Mouse (Mus musculus) embryo, embryonic 10.5 days (tissue): ENCODE data around the gene Ern2.

ENCODE experiments used
- DNase-seq: peaks from one replicate; pipeline ENCODE4 v3.0.0-alpha.2; 2015; ENCODE audit warnings: low spot score

The Ern2 gene

DNA sequence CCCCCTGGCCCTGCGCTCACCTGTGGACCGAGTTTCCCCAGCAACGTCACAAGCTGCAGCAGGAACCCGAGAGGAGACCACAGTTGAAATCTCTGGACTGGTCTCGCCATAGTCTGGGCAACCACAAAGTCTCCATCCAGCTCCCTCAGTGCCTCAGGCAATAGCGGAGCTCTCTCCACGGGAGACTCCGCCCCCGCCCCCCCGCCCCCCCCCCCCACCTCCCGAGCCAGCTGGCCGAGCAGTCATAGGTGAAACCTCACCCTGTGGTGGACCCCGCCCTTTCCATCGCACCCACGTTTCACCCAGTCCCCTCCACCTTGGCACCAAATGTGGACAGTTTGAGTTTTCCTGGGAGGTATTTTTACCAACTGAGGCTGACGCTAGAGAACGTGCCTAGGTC lies at the start of gene Ern2:
Gene Ern2, minus strand, starts transcription at position 165 of the 400 bp plus-strand sequence.
- DNase-seq = no peak

DNA sequence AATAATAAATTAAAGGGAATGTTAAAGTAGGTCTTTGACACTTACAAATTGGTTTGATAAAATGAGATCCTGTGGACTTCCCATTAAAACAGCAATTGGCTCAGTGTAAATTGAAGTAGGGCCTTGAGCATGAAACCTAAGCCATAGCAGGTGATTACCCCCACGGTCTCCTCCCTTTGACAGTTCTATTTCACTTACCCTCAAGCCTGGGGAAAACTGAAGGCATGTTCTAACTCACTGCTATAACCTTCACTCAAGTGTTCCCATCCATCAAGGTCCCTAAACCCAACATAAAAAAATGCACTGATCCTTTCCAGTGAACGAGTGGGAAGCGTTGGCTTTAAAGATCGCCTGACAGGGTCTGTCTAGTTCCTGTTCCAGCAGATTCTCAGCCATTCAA lies 44.9 kb upstream of the Ern2 start:
- no peak for DNase-seq

DNA sequence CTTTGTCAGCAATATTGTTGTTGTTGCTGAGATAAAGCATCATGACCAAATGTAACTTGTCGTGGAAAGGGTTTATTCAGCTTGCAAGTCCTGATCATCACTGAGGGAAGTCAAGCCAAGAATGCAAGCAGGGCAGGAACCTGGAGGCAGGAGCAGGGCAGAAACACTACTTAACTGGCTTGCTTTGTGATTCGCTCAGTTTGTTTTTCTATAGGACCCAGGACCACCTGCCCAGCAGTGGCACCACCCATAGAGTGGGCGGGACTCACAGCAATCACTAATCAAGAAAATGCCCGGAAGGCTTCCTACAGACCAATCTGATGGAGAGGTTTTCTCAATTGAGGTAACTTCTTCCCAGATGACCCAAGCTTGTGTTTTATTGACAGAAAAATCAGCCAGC lies 43.9 kb upstream of the Ern2 start:
- no peak for DNase-seq

DNA sequence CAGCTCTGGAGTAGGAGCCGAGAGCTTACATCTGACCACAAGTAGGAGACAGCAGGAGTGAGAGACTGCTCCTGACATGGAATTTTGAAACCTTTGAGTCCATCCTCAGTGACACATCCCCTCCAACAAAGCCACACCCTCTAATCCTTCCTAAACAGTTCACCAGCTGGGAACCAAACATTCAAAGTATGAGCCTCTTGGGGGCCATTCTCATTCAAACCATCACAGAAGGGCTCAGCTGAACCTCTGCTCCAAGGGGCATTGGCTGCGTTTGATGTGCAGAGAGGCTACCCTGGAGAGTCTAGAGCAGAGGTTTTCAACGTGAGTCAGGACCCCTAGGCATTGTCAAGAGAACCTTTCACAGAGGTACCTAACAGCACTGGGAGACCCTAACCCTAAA lies 43.3 kb upstream of the Ern2 start:
- no peak for DNase-seq

DNA sequence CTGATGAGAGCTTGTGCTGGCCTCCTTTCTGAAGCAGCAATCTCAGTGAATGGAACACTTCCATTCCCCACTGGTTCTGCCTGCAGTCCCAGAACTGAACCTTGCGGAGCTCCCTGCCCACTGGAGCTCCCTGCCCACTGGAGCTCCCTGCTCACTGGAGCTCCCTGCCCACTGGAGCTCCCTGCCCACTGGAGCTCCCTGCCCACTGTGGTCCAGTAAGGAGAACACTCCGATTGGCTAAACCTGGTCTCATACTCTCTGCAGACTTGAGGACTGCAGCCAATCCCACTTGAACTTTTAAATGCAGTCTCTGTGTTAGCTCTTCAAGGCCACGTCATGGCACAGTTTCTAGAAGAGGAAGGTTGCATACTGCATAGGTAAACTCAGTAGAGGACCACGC lies 40.7 kb upstream of the Ern2 start:
- no peak for DNase-seq

DNA sequence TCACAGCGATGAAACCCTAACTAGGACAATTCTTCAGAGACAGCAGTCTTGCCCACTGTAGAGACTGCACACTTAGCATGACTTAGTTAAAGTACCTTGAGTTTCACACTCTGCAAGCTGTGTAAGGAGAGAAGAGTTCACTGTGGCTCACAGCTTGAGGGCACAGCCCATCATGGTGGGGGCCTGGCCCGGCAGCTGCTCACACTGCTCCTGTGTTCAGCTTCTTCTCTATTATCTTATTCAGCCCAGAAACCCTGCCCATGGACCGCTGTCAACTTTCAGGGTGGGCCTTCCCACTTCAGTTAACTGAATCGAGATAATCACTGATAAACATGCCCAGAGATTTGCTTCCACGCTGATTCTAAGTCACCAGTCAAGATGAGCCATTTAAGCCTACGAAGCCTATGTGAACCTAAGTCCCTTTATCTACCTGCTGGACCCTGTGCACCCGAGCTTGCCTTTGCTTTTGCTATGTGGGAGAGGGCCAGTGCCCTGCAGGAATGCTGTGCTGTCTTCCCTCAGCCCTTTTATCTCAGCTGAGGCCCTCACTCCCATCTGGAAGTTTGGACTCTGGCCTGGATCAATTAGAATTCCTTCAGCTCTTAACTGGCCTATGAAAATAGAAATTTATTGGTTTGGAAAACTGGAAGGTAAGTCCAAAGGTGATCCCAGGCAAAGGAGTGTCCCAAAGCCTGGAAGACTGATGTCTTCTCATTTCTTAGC lies 40.2 kb upstream of the Ern2 start:
- no peak for DNase-seq

DNA sequence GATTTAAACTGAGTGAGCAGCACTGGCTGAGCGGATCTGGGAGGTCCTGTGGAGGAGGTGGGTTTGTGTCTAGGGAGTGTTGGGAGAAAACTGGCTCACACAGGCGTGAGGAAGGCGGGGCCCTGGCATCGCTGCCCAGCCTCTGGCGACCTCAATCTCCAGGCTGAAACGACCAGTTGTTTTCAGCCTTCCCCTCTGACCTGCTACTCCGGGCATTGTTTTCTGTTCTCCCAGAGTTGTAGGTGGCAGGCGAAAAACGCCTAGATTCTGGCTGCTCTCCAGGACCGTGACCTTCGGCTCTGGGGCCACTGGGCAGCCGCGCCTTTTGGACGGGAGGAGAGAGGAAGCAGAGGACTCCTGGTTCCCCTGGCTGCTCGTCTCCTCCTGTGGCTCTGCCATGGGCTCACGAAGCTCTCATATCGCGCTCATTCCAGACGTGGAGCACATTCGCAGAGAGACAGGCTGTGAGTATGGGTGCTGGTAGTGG lies 33.4 kb upstream of the Ern2 start, which contains the start of gene Chp2:
Gene Chp2, plus strand, starts transcription at position 182 of the 487 bp plus-strand sequence.
- DNase-seq = no peak

DNA sequence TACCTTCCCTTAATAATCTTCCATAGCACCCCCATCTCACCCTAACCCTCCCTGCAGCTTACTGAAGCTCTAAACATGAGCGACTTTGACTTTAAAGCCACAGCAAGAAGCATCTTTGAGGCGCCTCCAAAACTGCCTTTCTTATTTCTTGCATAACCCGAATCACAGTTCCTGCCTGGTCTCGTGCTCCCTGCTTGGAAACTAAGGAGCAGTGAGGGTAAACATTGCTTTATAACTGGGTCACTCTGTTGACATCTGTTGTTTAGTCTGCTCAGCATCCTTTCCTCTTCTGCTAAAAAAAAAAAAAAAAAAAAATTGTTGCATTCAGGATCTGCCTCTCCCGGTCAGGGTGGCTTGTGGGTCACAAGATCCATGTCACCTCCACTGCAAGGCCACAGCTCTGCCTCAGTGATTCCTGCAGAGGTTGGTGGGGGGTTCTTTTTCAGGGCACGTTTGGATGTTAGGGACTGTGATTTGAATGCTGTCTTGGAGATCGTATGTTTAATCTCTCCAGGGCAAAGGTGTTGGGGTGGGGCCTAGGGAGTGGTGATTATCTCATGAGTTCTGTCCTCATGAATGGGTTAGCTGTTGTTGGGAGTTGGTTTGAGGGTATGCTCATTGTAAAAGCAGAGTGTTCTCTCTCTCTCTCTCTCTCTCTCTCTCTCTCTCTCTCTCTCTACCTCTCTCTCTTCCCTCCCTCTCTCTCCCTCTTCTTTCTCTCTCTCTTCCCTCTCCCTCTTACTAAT lies 22.4 kb upstream of the Ern2 start:
- DNase-seq = no peak

DNA sequence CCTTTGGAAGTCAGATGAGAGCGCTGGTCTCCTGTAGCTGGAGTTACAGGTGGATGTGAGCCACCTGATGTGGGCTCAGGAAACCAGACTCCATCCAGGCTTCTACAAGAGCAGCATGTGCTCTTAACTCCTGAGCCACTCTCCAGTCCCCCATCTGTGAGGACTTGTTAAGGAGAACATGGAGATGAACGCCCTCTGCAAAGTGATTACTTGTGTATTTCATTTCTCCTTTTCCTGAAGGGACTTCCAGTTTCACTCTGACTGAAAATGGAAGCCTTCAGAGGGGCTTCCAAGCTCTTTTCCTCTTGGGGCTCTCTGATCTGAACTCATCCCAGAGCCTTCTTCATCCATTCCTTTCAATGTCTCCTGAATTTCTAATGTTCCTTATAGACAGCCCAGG lies 20.1 kb upstream of the Ern2 start:
- DNase-seq = no peak

DNA sequence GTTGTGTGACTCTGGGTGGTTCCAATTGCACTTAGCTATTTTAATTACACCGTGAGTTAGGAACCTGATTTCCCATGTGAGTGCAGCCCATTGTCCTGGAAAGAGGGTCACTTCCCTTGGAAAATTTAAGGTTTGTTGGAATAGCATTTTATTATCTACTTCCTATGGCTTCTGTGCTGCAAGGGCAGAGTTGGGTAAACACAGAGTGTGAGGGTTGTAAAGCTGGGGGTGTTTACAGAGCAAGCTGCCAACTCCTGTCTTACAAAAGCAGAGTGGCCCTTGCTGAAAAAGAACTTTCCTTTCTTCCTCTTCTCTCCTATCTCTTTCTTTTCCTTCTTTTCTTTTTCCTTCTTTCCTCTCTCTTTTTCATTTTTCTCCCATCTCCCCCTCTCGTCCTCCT lies 17.9 kb upstream of the Ern2 start:
- no peak for DNase-seq

DNA sequence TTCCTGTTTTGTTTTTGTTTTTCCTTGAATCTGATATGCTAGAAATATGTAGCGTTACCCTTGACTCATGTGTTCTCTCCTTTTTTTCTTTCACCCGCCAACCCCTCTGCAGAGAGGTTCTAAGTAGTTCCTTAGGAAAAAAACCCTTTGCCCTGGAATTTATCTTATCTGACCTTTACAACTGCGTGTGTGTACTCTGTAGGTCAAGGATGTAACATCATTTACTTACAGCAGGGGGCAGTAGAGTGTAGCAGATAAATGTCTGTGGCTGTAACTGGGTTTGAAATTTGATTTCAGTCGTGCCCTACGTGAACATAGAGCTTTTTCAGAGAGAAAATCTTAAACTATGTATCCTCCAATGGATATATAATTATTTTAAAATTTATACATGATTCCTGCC lies 13.3 kb upstream of the Ern2 start:
- DNase-seq = peak; percentile 69

DNA sequence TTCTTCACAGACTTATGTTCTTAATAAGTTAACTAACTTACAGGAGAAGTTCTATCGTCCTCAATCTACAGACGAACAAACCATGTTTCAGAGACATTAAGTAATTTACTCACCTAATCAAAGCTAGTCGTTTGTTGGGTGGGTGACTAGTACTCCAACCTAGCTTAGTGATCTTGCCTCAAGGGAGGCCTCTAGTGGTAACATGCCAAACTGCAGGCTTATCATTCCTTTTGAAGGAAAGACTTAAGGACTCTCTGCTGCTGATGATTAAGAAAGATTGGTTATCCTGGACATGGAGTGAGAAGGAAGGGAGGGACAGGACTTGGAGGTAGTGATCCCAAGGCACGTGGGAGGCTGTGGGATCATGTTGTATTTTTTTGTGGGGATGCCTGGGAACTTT lies 11.3 kb upstream of the Ern2 start:
- peak; percentile 79 for DNase-seq

DNA sequence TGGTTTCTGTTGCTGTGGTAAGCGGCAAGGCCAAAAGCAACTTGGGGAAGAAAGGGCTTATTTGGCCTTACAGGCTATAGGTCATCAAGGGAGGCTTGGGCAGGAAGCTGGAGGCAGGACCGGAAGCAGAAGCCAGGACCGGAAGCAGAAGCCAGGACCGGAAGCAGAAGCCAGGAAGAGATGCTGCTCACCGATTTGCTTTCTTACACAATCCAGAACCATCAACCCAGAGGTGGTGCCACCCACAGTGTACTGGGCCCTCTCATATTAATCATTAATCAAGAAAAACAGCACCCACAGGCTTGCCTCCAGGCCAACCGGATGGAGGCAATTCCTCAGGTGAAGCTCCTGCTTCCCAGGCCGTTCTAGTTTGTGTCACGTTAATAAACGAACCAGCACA lies 10.8 kb upstream of the Ern2 start:
- no peak for DNase-seq

DNA sequence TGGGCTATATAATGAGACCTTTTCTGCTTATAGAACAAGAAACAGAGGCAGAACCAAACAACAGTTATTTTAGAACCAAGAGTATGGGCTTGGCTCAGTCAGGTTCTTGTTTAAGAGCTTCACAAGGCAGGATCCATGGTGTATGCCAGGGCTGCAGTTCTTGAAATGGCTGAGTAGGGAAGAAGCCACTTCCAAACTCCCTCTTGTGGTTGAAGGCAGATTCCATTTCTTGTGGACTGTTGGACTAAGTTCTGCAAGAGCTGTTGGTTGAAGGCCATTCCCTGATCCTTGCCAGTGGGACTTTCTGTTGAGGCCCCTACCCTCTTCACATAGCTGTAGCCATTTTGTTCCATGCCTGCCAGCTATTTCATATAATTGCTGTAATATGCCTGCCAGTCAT lies 7.9 kb upstream of the Ern2 start:
- DNase-seq = no peak

DNA sequence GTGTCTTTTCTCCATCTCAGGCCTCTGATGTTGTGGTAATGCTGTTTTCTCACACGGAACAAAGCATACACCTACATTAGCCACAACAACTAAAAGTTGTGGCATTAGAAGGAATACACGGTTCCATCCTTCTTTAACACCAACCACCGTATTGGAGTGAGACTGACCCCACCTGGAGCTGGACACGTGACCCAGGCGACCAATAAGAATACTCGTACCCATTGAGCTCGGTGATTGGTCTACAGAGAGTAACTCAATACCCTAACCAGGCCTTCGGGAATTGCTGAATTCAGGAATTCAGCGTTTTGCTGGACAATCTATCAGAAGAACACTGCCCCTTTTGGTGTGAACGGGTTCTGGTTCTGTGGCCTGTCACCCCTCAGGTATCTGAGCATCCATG lies 5.1 kb upstream of the Ern2 start:
- no peak for DNase-seq

DNA sequence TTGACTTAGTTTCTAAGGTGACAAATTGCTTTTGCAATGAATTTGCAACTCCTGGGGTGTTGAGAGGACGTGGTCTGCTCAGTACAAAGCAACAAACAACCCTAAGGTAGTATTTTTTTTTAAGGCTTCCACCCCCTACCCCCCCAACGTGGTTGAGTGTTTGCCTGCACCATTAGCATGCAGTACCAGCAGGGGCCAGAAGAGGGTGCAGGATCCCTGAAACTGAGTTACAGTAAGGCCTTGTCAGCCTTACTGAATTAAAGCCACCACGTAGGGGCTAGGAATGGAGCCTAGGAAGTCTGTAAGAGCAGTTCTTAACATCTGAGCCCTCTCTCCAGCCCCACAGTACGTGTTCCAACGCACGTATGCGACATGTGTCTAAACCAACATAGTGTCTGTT lies 3.5 kb upstream of the Ern2 start:
- peak; percentile 77 for DNase-seq

DNA sequence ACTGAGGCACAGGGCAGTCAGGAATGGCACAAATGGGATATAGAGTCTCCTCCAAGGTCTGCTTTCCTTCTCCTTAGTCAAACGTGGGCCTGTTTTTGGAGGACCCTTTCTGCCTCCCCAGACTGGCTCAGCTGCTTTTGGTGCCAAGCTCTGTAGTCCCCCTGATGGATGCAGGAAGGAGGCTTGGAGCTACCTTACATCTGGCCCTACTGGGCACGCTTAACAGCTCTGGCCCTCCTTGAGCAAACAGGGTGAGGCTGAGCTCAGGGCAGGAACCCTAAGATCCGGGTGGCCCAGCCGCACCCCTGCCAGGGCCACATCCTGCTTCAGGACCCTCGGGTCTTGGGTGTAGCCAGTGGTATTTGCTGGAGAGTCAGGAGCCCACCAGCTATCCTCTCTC lies 1.4 kb downstream of the Ern2 start:
- DNase-seq = no peak

DNA sequence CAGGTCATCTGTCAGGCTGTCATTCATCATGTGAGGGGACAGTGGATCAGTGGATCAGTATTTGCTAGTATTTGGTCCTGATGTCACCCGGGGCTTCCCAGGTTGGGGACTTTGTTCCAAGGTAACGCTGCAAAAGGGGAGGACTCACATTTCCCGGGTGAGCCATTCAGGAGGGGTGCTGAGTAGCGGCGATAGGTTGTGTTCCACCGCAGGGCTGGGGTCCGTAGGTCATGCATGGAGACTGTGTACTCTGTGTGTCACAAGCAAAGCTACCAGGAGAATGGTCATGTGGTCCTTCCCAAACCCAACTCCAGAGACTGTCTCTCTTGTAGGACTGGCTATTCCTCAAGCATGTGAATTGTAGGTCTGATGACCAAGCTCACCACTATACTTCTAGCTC lies 5.3 kb downstream of the Ern2 start:
- no peak for DNase-seq

DNA sequence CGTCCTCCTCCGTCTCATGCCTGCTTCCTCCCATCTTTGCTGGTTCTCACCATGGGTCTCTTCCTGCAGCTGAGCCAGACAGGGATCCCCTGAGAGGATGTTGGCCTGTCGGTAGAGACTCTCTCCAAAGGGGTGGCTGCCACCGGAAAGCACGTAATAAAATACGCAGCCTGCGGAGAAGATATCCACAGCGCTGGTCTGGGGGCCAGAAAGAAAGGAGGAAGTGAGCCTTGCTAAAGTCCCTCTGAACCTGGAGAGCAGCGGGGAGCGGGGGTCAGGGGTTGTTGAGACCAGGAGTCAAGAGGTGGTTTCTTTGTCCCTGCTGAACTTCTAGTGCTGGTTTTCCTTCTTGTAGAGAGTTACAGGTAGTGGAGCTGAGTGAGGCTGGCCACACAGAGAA lies 14.4 kb downstream of the Ern2 start:
- no peak for DNase-seq

DNA sequence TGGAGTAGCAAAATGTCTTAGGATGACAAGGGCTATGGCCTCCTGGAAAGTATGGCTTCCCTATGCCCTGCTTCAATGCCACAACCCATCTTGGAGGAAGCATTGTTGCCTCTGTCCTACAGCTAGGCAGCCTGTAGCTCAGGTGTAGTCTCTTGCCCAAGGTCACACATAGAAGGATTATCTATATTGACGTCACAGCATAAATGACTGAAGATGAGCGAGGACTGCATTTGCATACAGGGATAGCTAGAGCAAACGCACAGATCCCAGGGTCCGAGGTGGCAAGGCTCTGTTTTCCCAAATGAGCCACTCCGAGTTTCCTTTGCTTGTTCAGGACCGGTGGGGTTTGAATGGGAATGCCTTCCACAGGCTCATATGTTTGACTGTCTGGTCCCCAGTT lies 15.3 kb downstream of the Ern2 start:
- no peak for DNase-seq

DNA sequence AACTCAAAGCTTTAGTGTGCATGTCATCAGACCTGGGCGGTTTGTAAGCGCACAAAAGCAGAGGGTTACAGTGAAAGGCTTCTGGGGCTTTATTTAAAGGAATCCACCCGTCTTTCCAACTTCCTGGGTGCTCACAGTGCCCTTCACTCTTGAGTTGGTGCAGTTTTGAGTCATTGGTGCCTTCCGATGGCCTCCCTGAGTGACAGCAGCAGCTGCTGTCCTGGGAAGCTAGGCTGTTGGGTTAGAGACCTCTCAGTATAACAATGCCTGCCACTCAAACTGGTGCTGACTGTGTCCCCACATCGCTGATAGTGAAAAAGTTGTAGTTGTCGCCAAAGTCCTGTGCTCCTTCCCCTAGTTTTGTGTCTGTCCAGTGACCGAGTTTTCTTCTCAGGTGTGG lies 18.8 kb downstream of the Ern2 start:
- DNase-seq = no peak

DNA sequence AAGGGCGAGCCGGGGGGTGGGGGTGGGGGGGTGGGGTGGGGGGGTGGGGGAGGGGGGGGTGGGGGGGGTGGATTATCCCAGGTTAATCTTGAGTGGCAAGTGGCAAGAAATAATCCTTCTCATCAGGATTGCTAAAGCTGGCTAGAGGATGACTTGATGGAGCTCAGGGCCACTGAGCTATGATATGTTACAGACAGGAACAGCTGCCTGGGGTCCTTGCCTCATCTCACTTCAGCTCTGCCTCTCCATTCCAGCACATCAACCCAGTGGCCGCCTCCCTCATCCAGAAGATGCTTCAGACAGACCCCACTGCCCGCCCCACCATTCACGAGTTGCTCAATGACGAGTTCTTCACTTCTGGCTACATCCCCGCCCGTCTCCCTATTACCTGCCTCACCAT lies 22.2 kb downstream of the Ern2 start:
- DNase-seq = no peak

DNA sequence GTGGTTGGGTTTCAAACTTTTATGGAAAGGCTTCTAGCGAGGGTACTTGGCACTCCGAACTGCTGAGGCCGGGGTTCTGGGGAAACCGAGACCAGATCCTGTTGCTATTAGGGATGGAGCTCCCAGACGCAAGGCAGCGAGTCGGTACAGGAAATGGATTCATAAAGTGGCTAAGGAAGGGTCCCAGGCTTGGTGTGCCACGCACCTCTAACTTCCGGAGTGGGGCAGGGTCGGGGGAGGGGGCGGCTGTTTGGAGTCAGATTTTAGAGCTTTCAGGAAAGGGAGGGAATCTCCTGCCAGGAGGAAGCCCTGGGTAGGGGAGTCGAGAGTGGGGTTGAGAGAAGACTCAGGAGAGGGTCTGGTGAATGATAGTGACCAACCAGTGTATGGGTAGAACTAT lies 26.0 kb downstream of the Ern2 start:
- peak; percentile 60 for DNase-seq
